Mouse (Mus musculus) olfactory bulb, adult 2 months (tissue): Measurements from ENCODE around the gene Gm5868. TPM values are rescaled to one million over a fixed set of nuclear protein-coding genes. Genes with fewer than 3 reads are reported as not detected.
A peak's percentile ranks its signal among the peaks of the same experiment; 100 is the strongest.
"Not testable (repeated sequence)": the region's sequence is repeated elsewhere in the genome, so short reads cannot be mapped to it uniquely, and the experiment has no call there.

ENCODE experiments used
- H3K27ac ChIP-seq: fragments of 200-500 bp; 2 replicates; pipeline ENCODE4 v1.5.1; 2012; ENCODE audit warnings: low read depth, low read length; ENCODE audit not compliant: insufficient read depth
- H3K4me1 ChIP-seq: fragments of 200-500 bp; 2 replicates; pipeline ENCODE4 v1.6.1; 2012; ENCODE audit warnings: low read length; ENCODE audit not compliant: control insufficient read depth, insufficient read depth
- H3K4me3 ChIP-seq: fragments of 200-500 bp; 2 replicates; pipeline ENCODE4 v1.5.1; 2012; ENCODE audit warnings: mild to moderate bottlenecking, low read depth, low read length, moderate library complexity; ENCODE audit not compliant: insufficient read depth
- CTCF ChIP-seq: fragments of 200-500 bp; IDR thresholded peaks from 2 replicates; pipeline ENCODE4 v1.5.1; 2012; ENCODE audit warnings: low read depth, mild to moderate bottlenecking, low read length, moderate library complexity; ENCODE audit not compliant: insufficient read depth
- POLR2A ChIP-seq: fragments of 200-500 bp; IDR thresholded peaks from 2 replicates; pipeline ENCODE4 v1.6.1; 2012; ENCODE audit warnings: mild to moderate bottlenecking, low read depth, low read length, moderate library complexity; ENCODE audit not compliant: insufficient read depth
- whole genome bisulfite sequencing: fragments of 180-500 bp; shearing (Covaris S2); methylation state at CpG from one replicate; pipeline ENCODE4 v1.1.7; 2018; 5-methylcytosine and 5-hydroxymethylcytosine counted together
- polyA plus RNA-seq: library from polyadenylated mRNA; stranded (reverse); fragments of >200 nt; gene quantifications from 2 replicates; pipeline ENCODE4 v1.2.4, GENCODE M21; 2012; ENCODE audit warnings: low replicate concordance; ENCODE audit not compliant: missing spikeins, insufficient read depth, insufficient read length

Gm5868 gene
- polyA plus RNA-seq, 1 experiment: not detected

DNA sequence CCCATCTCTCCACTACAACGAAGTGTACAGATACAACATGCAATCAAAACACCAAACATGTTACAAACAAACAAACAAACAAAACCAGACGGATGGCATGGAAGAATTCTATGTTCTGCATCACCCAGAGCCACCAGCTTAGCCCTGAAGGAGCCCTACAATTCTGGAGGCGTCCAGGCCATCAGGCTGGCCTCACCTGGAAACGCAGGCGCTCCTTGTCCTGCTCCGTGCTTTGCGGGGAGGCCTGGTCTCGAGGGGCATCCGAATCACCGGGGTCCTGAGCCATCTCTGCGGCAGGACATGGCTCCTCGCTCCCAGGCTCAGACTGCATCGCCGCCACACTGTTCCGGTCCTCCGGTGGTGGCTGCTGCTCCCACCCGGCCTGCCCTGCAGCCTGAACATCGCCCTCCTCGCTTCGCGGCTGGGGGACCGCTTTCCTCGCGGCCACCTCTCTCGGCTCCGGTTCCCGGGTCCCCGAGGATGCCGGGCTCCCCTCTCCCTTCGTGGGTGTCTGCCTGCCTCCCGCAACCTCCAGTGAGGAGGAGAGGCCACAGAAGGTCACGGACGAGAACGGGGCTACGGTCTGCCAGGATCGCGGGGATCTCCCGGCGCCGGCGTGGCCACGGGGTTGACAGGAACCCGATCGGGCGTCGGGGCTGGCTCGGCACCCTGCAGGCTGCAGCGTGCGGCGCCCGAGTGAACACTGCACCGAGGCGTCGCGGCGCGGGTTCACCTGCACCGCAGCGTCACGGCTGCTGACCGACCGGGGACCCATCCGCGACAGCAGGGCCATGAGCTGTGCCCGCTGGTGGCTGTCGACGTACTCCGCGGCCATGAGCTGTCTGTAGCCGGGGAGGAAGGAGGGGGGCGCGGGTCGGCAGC, 7.0 kb downstream of the Gm5868 start:
- 5% methylated on average over 70 of the region's 73 CpGs for WGBS
- peak overlapping the region; percentile 47 for H3K4me3 ChIP-seq
- H3K27ac ChIP-seq: peak overlapping the region; percentile 77
- not testable (repeated sequence) for H3K4me1 ChIP-seq

DNA sequence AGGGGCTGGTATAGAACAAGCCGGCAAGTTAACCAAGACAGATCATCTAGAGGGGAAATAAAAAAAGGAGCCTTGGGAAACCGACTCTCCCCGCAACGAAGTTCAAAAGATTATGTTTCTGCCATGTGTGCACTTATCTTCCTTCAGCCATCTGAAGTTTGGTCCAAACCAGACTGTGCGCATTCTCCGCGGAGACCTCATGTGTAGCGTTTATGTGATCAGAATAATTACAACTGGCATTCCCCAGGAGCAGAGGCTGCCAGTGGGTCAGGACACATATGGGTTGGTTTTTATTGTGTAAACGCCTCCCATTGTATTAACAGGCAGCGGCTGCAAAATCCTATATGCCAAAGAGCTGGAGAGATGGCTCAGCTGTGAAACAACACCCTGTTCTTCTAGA, 7.8 kb downstream of the Gm5868 start:
- WGBS: 28% methylated on average over 10 of the region's 10 CpGs
- not testable (repeated sequence) for H3K27ac ChIP-seq, H3K4me3 ChIP-seq, H3K4me1 ChIP-seq

DNA sequence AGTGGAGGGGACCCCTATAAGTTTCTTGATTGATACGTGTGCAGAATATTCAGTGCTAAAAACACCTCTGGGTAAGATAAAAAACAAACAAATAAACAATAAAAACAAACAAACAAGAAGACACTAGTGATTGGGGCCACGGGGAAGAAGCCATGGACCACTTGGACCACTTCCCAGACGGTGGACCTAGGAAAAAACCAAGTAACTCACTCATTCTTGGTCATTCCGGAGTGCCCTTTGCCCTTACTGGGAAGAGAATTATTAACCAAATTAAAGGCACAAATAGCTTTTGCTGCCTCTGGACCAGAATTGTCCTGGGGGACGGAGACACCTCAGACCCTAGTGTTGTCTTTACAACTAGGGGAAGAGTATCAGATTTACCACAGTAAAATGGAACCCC, 21.7 kb downstream of the Gm5868 start:
- Histone ChIP-seq H3K4me3 (no peak overlapping the region), H3K27ac (no peak overlapping the region), H3K4me1 (0 out of 2 replicates have a peak, but pooled peaks cover 2% of the 10 kb centered on the region)
- 89% methylated on average over 5 of the region's 5 CpGs for WGBS
- no peak for TF ChIP-seq CTCF
- TF ChIP-seq POLR2A: no peak

DNA sequence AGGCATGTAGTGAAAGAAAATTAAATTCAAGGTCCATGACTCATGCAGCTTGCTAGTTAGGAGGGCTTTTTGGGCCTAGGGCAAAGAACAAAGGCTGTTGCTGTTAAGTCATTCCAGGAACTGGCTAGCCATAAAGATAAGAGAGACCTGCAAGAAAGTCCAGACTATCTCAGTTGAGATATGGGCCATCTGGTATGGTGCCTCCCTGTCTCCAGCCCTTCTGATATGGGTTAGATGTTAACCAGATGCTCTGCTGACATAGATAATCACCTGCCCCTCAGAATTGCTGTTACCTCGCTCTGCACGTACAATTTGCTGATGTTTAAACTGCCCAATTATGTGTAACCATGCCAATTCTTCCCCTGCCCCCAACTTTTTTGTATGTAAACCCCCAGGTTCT, 24.2 kb downstream of the Gm5868 start:
- H3K4me1 ChIP-seq, H3K4me3 ChIP-seq, H3K27ac ChIP-seq: not testable (repeated sequence)
- 97% methylated on average over 2 of the region's 2 CpGs for WGBS

GRCm38 (mm10) chr5:72560976-72561628, 26.2 kb downstream of the Gm5868 start:
- WGBS: 86% methylated on average over 3 of the region's 3 CpGs
- TF ChIP-seq POLR2A: no peak
- no peak for TF ChIP-seq CTCF
- Histone ChIP-seq H3K4me3 (no peak overlapping the region), H3K4me1 (0 out of 2 replicates have a peak, but pooled peaks cover 6% of the 10 kb centered on the region), H3K27ac (no peak overlapping the region)

DNA sequence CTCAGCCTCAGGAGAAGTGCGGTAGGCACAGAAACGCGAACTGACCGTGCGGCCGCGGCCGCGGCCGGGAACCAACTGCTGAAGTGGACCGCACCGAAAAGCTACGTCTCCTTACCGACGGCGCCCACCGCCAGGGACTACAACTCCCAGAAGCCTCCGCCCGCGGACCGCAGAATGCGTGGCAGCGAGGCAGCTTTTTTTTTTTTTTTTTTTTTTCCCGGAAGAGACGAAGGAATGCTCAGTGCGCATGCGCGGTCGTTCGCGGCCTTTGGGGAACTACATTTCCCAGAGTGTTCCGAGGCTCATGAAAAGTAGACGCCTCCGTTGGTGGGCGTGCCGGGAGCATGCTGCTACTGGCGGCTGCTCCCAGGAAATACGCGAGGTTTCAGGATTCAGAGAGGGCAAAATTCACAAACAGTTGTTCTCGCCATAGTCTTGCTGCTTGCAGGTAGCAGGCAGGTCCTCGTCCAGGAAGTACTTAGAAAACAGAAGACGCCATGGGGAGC, 27.8 kb downstream of the Gm5868 start, which contains the start of gene Nfxl1:
Gene Nfxl1 (minus strand): TSS at position 141 of the 506 bp plus-strand sequence.
- peak within 1 kb of the TSS; percentile 74 for H3K4me3 ChIP-seq
- TF ChIP-seq POLR2A (peak; percentile 54; the same call in 1 of the 2 replicates), CTCF (no peak)
- WGBS: 0% methylated on average over 42 of the region's 42 CpGs
- H3K27ac ChIP-seq: no peak within 1 kb of the TSS
- 0 out of 2 replicates have a peak, but pooled peaks cover 6% of the 10 kb centered on the region for H3K4me1 ChIP-seq

- Histone ChIP-seq H3K4me3 (peak overlapping the region; percentile 74), H3K27ac (no peak overlapping the region), H3K4me1 (0 out of 2 replicates have a peak, but pooled peaks cover 4% of the 10 kb centered on the region)
- under 1% methylated on average over 57 of the region's 57 CpGs for WGBS
- TF ChIP-seq CTCF (no peak), POLR2A (no peak)
Observed at GRCm38 (mm10) chr5:72558716-72559526, 28.4 kb downstream of the Gm5868 start.

GRCm38 (mm10) chr5:72556245-72556644, 31.1 kb downstream of the Gm5868 start:
- 0 out of 2 replicates have a peak, but pooled peaks cover 4% of the 10 kb centered on the region for H3K4me1 ChIP-seq
- H3K27ac ChIP-seq: no peak overlapping the region
- no peak overlapping the region for H3K4me3 ChIP-seq
- TF ChIP-seq POLR2A (no peak), CTCF (no peak)
- WGBS: 88% methylated on average over 3 of the region's 3 CpGs

- TF ChIP-seq POLR2A: no peak
- TF ChIP-seq CTCF: no peak
- 86% methylated on average over 3 of the region's 3 CpGs for WGBS
- Histone ChIP-seq H3K27ac (no peak overlapping the region), H3K4me3 (no peak overlapping the region), H3K4me1 (no peaks in the 10 kb centered on the region)
Observed at GRCm38 (mm10) chr5:72551209-72551608, 36.1 kb downstream of the Gm5868 start.

Other genes with a start within 250 kb of the Gm5868 start
- not detected in 2 replicates for gene Corin, start 83.1 kb downstream of the Gm5868 start, polyA plus RNA-seq
- gene Nfxl1, start 27.9 kb downstream of the Gm5868 start, polyA plus RNA-seq: not detected in 2 replicates
- gene Zar1, start 6.3 kb downstream of the Gm5868 start, polyA plus RNA-seq: not detected in 2 replicates
- not detected in 2 replicates for gene Cnga1, start 56.7 kb upstream of the Gm5868 start, polyA plus RNA-seq
- gene Nipal1, start 60.2 kb upstream of the Gm5868 start, polyA plus RNA-seq: not detected in 2 replicates
- gene Txk, start 165.2 kb upstream of the Gm5868 start, polyA plus RNA-seq: not detected in 2 replicates